In the genomic region with DNA sequence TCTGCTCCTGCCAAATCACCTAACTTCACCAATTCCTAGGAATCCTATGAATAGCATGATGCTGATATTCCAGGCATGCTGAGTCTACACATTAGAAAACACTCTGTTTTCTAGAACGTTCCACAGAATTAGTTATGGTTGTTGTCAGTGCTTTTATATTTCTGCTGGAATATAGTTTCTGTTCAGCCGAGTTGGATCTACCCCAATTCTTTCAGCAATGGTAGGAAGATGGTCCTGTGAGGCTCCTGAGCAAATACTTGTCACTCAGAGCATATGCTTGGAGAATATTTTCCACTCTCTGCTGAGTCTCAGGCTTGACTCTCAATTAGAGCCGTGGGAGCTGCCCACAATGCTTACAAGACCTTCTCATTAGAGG, we compare ENCODE assay signal across 18 mouse cellular contexts.
"Had no signal": no experiment of that assay in that cellular context is flagged by ENCODE, and none has a peak within 500 bp of the region (broad histone marks: within the 10 kb centered on the region; RNA-seq: fewer than 3 reads in every experiment).

No protein-coding gene starts in this region.

- DNase-seq: lung, adult 18-20 months; lung, embryonic 14.5 days; lung, postnatal 10 days; lung, postnatal 4 days; retina, postnatal 1 day; right cerebral cortex, adult 18-20 months; right cerebral cortex, postnatal 25 days; right cerebral cortex, postnatal 4 days; spleen, adult 18-20 months; thymus, adult 18-20 months; thymus, postnatal 14 days; thymus, postnatal 36 days had no signal

- H3K9me3 ChIP-seq: midbrain, embryonic 10.5 days; midbrain, embryonic 13.5 days; midbrain, embryonic 15.5 days; neural tube, embryonic 13.5 days; neural tube, embryonic 15.5 days had no signal

- ATAC-seq: midbrain, embryonic 13.5 days; midbrain, embryonic 15.5 days had no signal

- H3K27me3 ChIP-seq: midbrain, embryonic 13.5 days; midbrain, embryonic 15.5 days; neural tube, embryonic 13.5 days; neural tube, embryonic 15.5 days had no signal

- H3K4me1 ChIP-seq: midbrain, embryonic 10.5 days; midbrain, embryonic 13.5 days; midbrain, embryonic 15.5 days; neural tube, embryonic 13.5 days; neural tube, embryonic 15.5 days had no signal

- H3K9ac ChIP-seq: lung, embryonic 14.5 days; midbrain, embryonic 13.5 days; midbrain, embryonic 15.5 days; neural tube, embryonic 13.5 days; neural tube, embryonic 15.5 days had no signal

- H3K27ac ChIP-seq: midbrain, embryonic 10.5 days; midbrain, embryonic 13.5 days; midbrain, embryonic 15.5 days; neural tube, embryonic 13.5 days; neural tube, embryonic 15.5 days had no signal

- H3K4me3 ChIP-seq: midbrain, embryonic 10.5 days; midbrain, embryonic 13.5 days; midbrain, embryonic 15.5 days; myocyte; neural tube, embryonic 13.5 days; neural tube, embryonic 15.5 days had no signal

- H3K4me2 ChIP-seq: lung, embryonic 14.5 days; midbrain, embryonic 13.5 days; midbrain, embryonic 15.5 days; neural tube, embryonic 13.5 days; neural tube, embryonic 15.5 days had no signal

- H3K36me3 ChIP-seq: midbrain, embryonic 10.5 days; midbrain, embryonic 13.5 days; midbrain, embryonic 15.5 days; neural tube, embryonic 13.5 days; neural tube, embryonic 15.5 days had no signal
